Mouse (Mus musculus): ENCODE data around the gene Tbc1d2b. TPM values are rescaled to one million over a fixed set of nuclear protein-coding genes. Genes with fewer than 3 reads are reported as not detected.
A peak's percentile ranks its signal among the peaks of the same experiment; 100 is the strongest.

Gene Tbc1d2b
- polyA plus RNA-seq, 1 experiment from 2014 or later: 30.7 TPM

DNA sequence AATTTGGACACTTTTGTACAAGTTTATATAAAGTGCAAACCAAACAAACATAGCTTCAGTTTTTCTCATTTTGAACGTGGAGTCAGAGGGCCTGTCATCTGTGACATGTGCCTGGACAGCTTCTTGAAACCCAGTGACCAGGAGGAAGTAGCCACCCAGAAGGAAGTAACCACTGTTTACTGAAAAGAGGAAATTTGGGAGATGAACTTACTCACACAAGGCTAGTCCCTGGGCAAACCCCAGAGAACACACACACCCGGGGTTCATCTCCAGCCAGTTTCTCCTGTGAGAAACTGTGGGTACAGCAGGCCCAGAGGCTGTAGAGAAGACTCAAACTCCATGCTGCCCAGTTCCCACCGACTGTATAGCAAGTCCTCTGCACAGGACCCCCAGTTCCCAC lies 3.9 kb upstream of the Tbc1d2b start:
- ATAC-seq (ENCODE audit: insufficient read depth) (no peak), DNase-seq (no peak)
- Histone ChIP-seq H3K4me1 (ENCODE audit: insufficient read depth) (peaks cover 4% of the 10 kb centered on the region; the same call in 1 of the 2 replicates), H3K4me3 (ENCODE audit: low read depth, low read length) (no peak overlapping the region), H3K9ac (no peak overlapping the region), H3K36me3 (ENCODE audit: insufficient read depth) (no peaks in the 10 kb centered on the region), H3K4me2 (no peak overlapping the region), H3K27me3 (ENCODE audit: insufficient read depth, low read length) (no peaks in the 10 kb centered on the region), H3K27ac (ENCODE audit: low read depth) (no peak overlapping the region), H3K9me3 (ENCODE audit: low read depth, low read length) (no peaks in the 10 kb centered on the region)
- TF ChIP-seq CTCF (IDR thresholded peaks at IDR 0.05; ENCODE audit: low read depth): no peak
- 62% methylated on average over 3 of the region's 3 CpGs for WGBS

DNA sequence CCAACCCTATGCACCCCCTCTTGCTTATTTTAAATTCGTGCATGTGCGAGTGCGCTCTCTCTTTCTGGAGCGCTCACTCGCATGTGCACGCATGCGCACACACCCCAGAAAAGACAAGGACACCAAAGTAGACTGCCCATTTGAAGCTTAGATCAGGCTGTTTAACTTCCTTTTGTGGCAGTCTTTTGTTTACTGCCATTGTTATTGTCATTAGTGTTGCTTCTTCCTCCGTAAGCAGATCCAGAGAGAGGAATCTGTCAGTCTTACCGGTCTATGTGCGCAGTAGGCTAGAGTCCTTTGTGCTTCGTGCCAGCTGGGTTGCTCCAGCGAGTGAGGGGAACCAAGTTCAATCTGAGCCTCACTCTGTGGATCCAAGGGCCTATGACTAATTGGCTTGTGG lies 1.7 kb upstream of the Tbc1d2b start:
- Histone ChIP-seq H3K27me3 (ENCODE audit: insufficient read depth, low read length) (no peaks in the 10 kb centered on the region), H3K9ac (no peak overlapping the region), H3K4me1 (ENCODE audit: insufficient read depth) (peaks cover 4% of the 10 kb centered on the region; the same call in 1 of the 2 replicates), H3K4me2 (no peak overlapping the region), H3K4me3 (ENCODE audit: low read depth, low read length) (no peak overlapping the region), H3K9me3 (ENCODE audit: low read depth, low read length) (no peaks in the 10 kb centered on the region), H3K27ac (ENCODE audit: low read depth) (no peak overlapping the region), H3K36me3 (ENCODE audit: insufficient read depth) (no peaks in the 10 kb centered on the region)
- ATAC-seq (ENCODE audit: insufficient read depth): no peak
- TF ChIP-seq CTCF (IDR thresholded peaks at IDR 0.05; ENCODE audit: low read depth): no peak
- 75% methylated on average over 12 of the region's 12 CpGs for WGBS
- no peak for DNase-seq

DNA sequence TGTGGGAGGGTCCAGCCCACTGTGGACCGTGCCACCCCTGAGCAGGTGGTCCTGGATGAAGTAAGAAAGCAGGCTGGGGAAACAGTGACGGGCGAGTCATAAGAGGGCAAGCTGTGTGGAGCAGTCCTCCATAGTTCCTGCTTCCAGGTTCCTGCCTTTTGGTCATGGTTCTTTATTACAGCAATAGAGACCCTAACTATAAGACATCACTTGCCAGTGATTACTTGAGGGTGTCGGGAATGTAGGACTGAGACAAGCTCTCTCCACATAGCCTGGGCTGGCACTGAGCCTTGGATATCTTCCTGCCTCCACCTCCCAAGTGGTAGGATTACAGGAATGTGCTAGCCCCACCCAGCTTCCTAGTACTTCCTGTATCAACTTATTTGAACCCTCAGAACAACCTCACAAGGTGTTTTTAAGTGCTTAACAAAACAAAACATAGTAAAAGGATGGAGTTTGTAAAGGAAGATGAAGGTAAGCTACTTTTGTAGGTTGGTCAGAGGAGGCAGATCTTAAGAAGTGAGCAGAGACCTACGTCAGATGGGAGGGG lies 1.0 kb upstream of the Tbc1d2b start:
- peak overlapping the region; percentile 90; the same call in 1 of the 2 replicates for H3K4me2 ChIP-seq
- ATAC-seq (ENCODE audit: insufficient read depth): no peak

DNA sequence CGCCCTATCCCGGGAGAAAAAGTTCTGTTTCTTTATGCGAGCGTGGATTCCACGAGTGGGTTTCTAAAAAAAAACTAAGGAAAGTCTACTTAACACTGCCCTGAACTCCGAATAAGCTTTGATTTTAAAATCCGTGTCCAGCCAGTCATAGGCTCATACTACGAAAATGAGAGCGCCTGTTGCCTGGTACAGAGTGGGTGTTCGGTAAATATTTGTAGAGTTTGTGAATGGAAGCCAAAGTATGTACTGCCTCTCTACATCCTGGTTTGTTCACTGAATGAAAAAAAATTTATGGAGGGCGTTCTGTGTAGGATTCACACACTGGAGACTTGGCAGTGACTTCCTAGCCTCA lies 316 bp upstream of the Tbc1d2b start:
- peak overlapping the region; percentile 87 for H3K4me3 ChIP-seq (ENCODE audit: low read depth, low read length)
- H3K4me1 ChIP-seq (ENCODE audit: insufficient read depth): peaks cover 4% of the 10 kb centered on the region; the same call in 1 of the 2 replicates
- H3K27ac ChIP-seq (ENCODE audit: low read depth): peak overlapping the region; percentile 85
- 5% methylated on average over 11 of the region's 11 CpGs for WGBS
- no peak for TF ChIP-seq CTCF (IDR thresholded peaks at IDR 0.05; ENCODE audit: low read depth)
- DNase-seq: peak; percentile 55
- ATAC-seq (ENCODE audit: insufficient read depth): peak; percentile 45
- no peaks in the 10 kb centered on the region for H3K9me3 ChIP-seq (ENCODE audit: low read depth, low read length)
- H3K27me3 ChIP-seq (ENCODE audit: insufficient read depth, low read length): no peaks in the 10 kb centered on the region
- H3K4me2 ChIP-seq: peak overlapping the region; percentile 90
- no peaks in the 10 kb centered on the region for H3K36me3 ChIP-seq (ENCODE audit: insufficient read depth)
- peak overlapping the region; percentile 82 for H3K9ac ChIP-seq

More for the DNA sequence above, 1.0 kb upstream of the Tbc1d2b start:
- Histone ChIP-seq H3K27me3 (ENCODE audit: insufficient read depth, low read length) (no peaks in the 10 kb centered on the region), H3K36me3 (ENCODE audit: insufficient read depth) (no peaks in the 10 kb centered on the region), H3K27ac (ENCODE audit: low read depth) (no peak overlapping the region), H3K9ac (no peak overlapping the region), H3K9me3 (ENCODE audit: low read depth, low read length) (no peaks in the 10 kb centered on the region), H3K4me1 (ENCODE audit: insufficient read depth) (peaks cover 4% of the 10 kb centered on the region; the same call in 1 of the 2 replicates), H3K4me3 (ENCODE audit: low read depth, low read length) (no peak overlapping the region)
- DNase-seq: no peak
- TF ChIP-seq CTCF (IDR thresholded peaks at IDR 0.05; ENCODE audit: low read depth): no peak
- WGBS: 54% methylated on average over 5 of the region's 5 CpGs

DNA sequence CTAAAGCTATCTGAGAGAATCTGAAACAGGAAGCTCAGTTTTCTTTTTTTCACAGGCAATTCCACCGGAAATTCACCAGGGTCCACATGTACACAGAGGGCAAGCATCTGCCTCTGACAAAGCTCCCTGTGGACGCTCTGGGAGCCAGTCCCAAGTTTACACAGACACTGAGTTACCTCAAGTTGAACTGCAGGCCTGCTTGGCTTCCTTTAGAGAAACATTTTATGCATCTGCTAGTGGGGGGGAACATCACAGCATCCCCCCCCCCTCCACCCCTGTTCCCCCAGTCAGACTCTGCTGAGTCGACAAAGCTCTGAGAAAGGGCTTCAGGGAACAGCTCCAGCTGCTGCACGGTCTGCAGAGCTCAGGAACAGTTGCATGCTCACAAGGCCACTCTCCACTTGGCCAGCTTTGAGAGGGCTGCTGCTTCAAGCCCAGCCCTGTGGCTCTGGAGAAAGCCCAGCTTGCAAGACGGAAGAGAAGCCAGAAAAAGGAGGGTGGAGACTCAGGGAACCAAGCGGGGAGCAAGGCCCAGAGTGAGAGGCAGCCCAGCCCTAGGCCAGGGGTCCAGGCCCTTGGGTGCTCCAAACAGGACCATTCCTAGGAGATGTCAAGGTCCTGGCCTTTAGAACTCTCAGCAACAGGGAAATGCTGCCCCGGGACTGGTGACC lies 1.5 kb downstream of the Tbc1d2b start:
- H3K9ac ChIP-seq: peak overlapping the region; percentile 82
- 8% methylated on average over 7 of the region's 7 CpGs for WGBS
- no peak for TF ChIP-seq CTCF (IDR thresholded peaks at IDR 0.05; ENCODE audit: low read depth)

DNA sequence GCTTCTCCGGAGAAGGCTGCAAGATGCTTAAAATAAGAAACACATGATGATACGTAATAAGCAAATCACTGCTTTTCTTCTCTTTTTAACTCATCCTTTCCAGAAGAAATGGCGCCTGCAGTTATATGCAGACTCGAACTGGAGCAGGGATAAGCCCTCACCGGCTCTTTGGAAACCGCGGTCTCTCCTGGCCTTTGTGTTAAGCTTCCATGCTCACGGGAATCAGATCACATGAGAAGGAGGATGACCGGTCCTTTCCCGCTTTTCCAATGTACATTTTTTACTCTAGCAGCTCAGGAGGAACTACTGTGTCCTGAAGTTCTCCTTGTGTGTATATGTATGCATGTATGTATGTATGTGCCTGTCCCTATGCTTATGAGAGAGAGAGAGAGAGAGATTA lies 3.7 kb downstream of the Tbc1d2b start:
- no peak for DNase-seq
- H3K4me3 ChIP-seq (ENCODE audit: low read depth, low read length): no peak overlapping the region
- H3K4me2 ChIP-seq: no peak overlapping the region
- no peaks in the 10 kb centered on the region for H3K27me3 ChIP-seq (ENCODE audit: insufficient read depth, low read length)
- no peaks in the 10 kb centered on the region for H3K9me3 ChIP-seq (ENCODE audit: low read depth, low read length)
- TF ChIP-seq CTCF (IDR thresholded peaks at IDR 0.05; ENCODE audit: low read depth): no peak
- H3K9ac ChIP-seq: no peak overlapping the region
- 89% methylated on average over 10 of the region's 10 CpGs for WGBS
- no peak for ATAC-seq (ENCODE audit: insufficient read depth)
- H3K4me1 ChIP-seq (ENCODE audit: insufficient read depth): peaks cover 4% of the 10 kb centered on the region; the same call in 1 of the 2 replicates
- H3K36me3 ChIP-seq (ENCODE audit: insufficient read depth): peaks cover 12% of the 10 kb centered on the region; the same call in 1 of the 2 replicates
- H3K27ac ChIP-seq (ENCODE audit: low read depth): no peak overlapping the region

More for the DNA sequence above, 1.5 kb downstream of the Tbc1d2b start:
- Histone ChIP-seq H3K9me3 (ENCODE audit: low read depth, low read length) (no peaks in the 10 kb centered on the region), H3K36me3 (ENCODE audit: insufficient read depth) (peaks cover 2% of the 10 kb centered on the region; the same call in 1 of the 2 replicates), H3K4me3 (ENCODE audit: low read depth, low read length) (peak overlapping the region; percentile 87), H3K27ac (ENCODE audit: low read depth) (peak overlapping the region; percentile 85), H3K27me3 (ENCODE audit: insufficient read depth, low read length) (no peaks in the 10 kb centered on the region), H3K4me2 (peak overlapping the region; percentile 90), H3K4me1 (ENCODE audit: insufficient read depth) (peaks cover 4% of the 10 kb centered on the region; the same call in 1 of the 2 replicates)
- peak; percentile 90 for DNase-seq
- ATAC-seq (ENCODE audit: insufficient read depth): peak; percentile 87

DNA sequence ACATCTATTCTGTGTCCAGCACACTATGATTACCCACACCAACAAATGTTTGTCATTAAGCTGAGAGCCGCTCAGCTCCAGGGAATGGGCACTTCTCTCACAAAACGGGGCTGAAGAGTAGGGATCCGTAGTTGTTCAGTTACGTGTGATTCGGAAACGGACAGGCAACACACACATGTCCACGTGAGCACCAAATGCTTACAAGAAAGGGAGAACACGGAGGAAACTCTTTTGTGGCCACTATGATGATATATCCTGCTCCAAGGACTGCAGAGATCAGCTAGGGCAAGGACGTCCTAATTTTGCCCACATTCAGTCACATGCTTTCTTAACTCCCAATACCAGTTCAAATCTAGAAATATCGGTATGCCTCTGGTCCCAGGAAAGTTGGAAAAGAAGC lies 4.5 kb downstream of the Tbc1d2b start:
- DNase-seq (no peak), ATAC-seq (ENCODE audit: insufficient read depth) (no peak)
- Histone ChIP-seq H3K9ac (no peak overlapping the region), H3K36me3 (ENCODE audit: insufficient read depth) (peaks cover 12% of the 10 kb centered on the region; the same call in 1 of the 2 replicates), H3K4me3 (ENCODE audit: low read depth, low read length) (no peak overlapping the region), H3K27me3 (ENCODE audit: insufficient read depth, low read length) (no peaks in the 10 kb centered on the region), H3K27ac (ENCODE audit: low read depth) (no peak overlapping the region), H3K9me3 (ENCODE audit: low read depth, low read length) (no peaks in the 10 kb centered on the region), H3K4me1 (ENCODE audit: insufficient read depth) (peaks cover 4% of the 10 kb centered on the region; the same call in 1 of the 2 replicates), H3K4me2 (no peak overlapping the region)
- TF ChIP-seq CTCF (IDR thresholded peaks at IDR 0.05; ENCODE audit: low read depth): no peak
- 89% methylated on average over 10 of the region's 10 CpGs for WGBS
